Mouse (Mus musculus) kidney, embryonic 16.5 days (tissue): ENCODE data around the gene Qars. TPM values are rescaled to one million over a fixed set of nuclear protein-coding genes. Genes with fewer than 3 reads are reported as not detected.
A peak's percentile ranks its signal among the peaks of the same experiment; 100 is the strongest.

Experiments used
- ATAC-seq: fragments of 200-750 bp; cut with Nextera tagmentation; 2 replicates; pipeline ENCODE4 v1.8.0; 2017; ENCODE audit warnings: moderate TSS enrichment; ENCODE audit not compliant: low FRiP score, low TSS enrichment
- H3K27ac ChIP-seq: fragments of 300-500 bp; sonication (generic); 2 replicates; pipeline ENCODE4 v1.5.1; 2014; ENCODE audit warnings: low read length
- H3K27me3 ChIP-seq: fragments of 300-500 bp; sonication (generic); 2 replicates; pipeline ENCODE4 v1.6.1; 2014; ENCODE audit warnings: low read length, control low read depth, mixed read lengths; ENCODE audit not compliant: insufficient read depth
- H3K36me3 ChIP-seq: fragments of 300-500 bp; sonication (generic); 2 replicates; pipeline ENCODE4 v1.6.1; 2014; ENCODE audit warnings: low read length, control low read depth, mixed read lengths; ENCODE audit not compliant: insufficient read depth
- H3K4me1 ChIP-seq: fragments of 300-500 bp; sonication (generic); 2 replicates; pipeline ENCODE4 v1.6.1; 2014; ENCODE audit warnings: low read length, control low read depth, mixed read lengths; ENCODE audit not compliant: insufficient read depth
- H3K4me2 ChIP-seq: fragments of 300-500 bp; sonication (generic); replicated peaks from 2 replicates; pipeline ENCODE4 v1.6.1; 2014; ENCODE audit warnings: low read depth, low read length
- H3K4me3 ChIP-seq: fragments of 300-500 bp; sonication (generic); 2 replicates; pipeline ENCODE4 v1.5.1; 2014; ENCODE audit warnings: mild to moderate bottlenecking, low read length
- H3K9ac ChIP-seq: fragments of 300-500 bp; sonication (generic); replicated peaks from 2 replicates; pipeline ENCODE4 v1.6.1; 2014; ENCODE audit warnings: low read length
- H3K9me3 ChIP-seq: fragments of 300-500 bp; sonication (generic); 2 replicates; pipeline ENCODE4 v1.6.1; 2016; ENCODE audit warnings: low read length, control low read depth
- WGBS: fragments of 180-500 bp; shearing (Covaris S2); extraction: QIAGEN DNeasy Blood & Tissue Kit; methylation state at CpG from one replicate; pipeline ENCODE4 v1.1.7; 2014; 5-methylcytosine and 5-hydroxymethylcytosine counted together
- polyA plus RNA-seq: library from polyadenylated mRNA; unstranded; fragments of >200 nt; fragmentation: Nextera tagmentation; extraction: Ambion mirVana; gene quantifications from 2 replicates; pipeline ENCODE4 v1.2.1, GENCODE M21; 2015

The Qars gene
- polyA plus RNA-seq, 1 experiment from 2014 or later, result 127 TPM

- Histone ChIP-seq H3K4me1 (no peaks in the 10 kb centered on the region), H3K9me3 (peaks cover 4% of the 10 kb centered on the region; the same call in 1 of the 2 replicates), H3K4me2 (no peak overlapping the region), H3K27ac (no peak overlapping the region), H3K9ac (no peak overlapping the region), H3K27me3 (no peaks in the 10 kb centered on the region), H3K4me3 (no peak overlapping the region), H3K36me3 (peaks cover 22% of the 10 kb centered on the region; the same call in 1 of the 2 replicates)
- ATAC-seq, result no peak
- 43% methylated on average over 4 of the region's 4 CpGs for WGBS
Observed at GRCm38 (mm10) chr9:108469845-108470244, 37.7 kb upstream of the Qars start.

GRCm38 (mm10) chr9:108474528-108474927, 33.0 kb upstream of the Qars start:
- Histone ChIP-seq H3K4me1 (peaks cover 7% of the 10 kb centered on the region), H3K4me3 (no peak overlapping the region), H3K27me3 (no peaks in the 10 kb centered on the region), H3K4me2 (no peak overlapping the region), H3K9ac (no peak overlapping the region), H3K27ac (no peak overlapping the region), H3K36me3 (no peaks in the 10 kb centered on the region), H3K9me3 (no peaks in the 10 kb centered on the region)
- no peak for ATAC-seq
- WGBS, result 62% methylated on average over 1 of the region's 1 CpGs

GRCm38 (mm10) chr9:108478638-108479156, 28.8 kb upstream of the Qars start:
- no peaks in the 10 kb centered on the region for H3K9me3 ChIP-seq
- H3K9ac ChIP-seq, result peak overlapping the region; percentile 69
- peaks cover 19% of the 10 kb centered on the region for H3K4me1 ChIP-seq
- peaks cover 16% of the 10 kb centered on the region; the same call in 1 of the 2 replicates for H3K36me3 ChIP-seq
- ATAC-seq, result peak; percentile 88
- under 1% methylated on average over 20 of the region's 20 CpGs for WGBS
- peak overlapping the region; percentile 50 for H3K4me3 ChIP-seq
- H3K27ac ChIP-seq, result peak overlapping the region; percentile 96
- H3K27me3 ChIP-seq, result no peaks in the 10 kb centered on the region
- H3K4me2 ChIP-seq, result peak overlapping the region; percentile 87

GRCm38 (mm10) chr9:108479241-108479640, 28.3 kb upstream of the Qars start:
- Histone ChIP-seq H3K9ac (peak overlapping the region; percentile 69), H3K27me3 (no peaks in the 10 kb centered on the region), H3K36me3 (peaks cover 21% of the 10 kb centered on the region; the same call in 1 of the 2 replicates), H3K9me3 (no peaks in the 10 kb centered on the region), H3K4me1 (peaks cover 19% of the 10 kb centered on the region), H3K4me3 (peak overlapping the region; percentile 50), H3K27ac (peak overlapping the region; percentile 96), H3K4me2 (peak overlapping the region; percentile 87)
- 0 out of 2 replicates have a peak, but pooled peaks have one; percentile 24 for ATAC-seq
- WGBS, result 34% methylated on average over 11 of the region's 11 CpGs

- H3K4me1 ChIP-seq, result peaks cover 19% of the 10 kb centered on the region
- H3K4me2 ChIP-seq, result peak within 1 kb of the TSS; percentile 87
- peak within 1 kb of the TSS; percentile 96 for H3K27ac ChIP-seq
- peaks cover 25% of the 10 kb centered on the region; the same call in 1 of the 2 replicates for H3K36me3 ChIP-seq
- H3K27me3 ChIP-seq, result no peaks in the 10 kb centered on the region
- H3K9ac ChIP-seq, result peak within 1 kb of the TSS; percentile 81
- ATAC-seq, result peak; percentile 76
- H3K9me3 ChIP-seq, result no peaks in the 10 kb centered on the region
- H3K4me3 ChIP-seq, result peak within 1 kb of the TSS; percentile 68
- 7% methylated on average over 10 of the region's 10 CpGs for WGBS
Observed at GRCm38 (mm10) chr9:108479721-108480351, 27.7 kb upstream of the Qars start, which contains the start of gene Lamb2. Gene Lamb2 (plus strand): TSS chr9:108479736.

- 91% methylated on average over 28 of the region's 28 CpGs for WGBS
- no peak overlapping the region for H3K27ac ChIP-seq
- peaks cover 19% of the 10 kb centered on the region for H3K4me1 ChIP-seq
- ATAC-seq, result no peak
- H3K4me2 ChIP-seq, result peak overlapping the region; percentile 87
- no peaks in the 10 kb centered on the region for H3K9me3 ChIP-seq
- peak overlapping the region; percentile 68 for H3K4me3 ChIP-seq
- no peaks in the 10 kb centered on the region for H3K27me3 ChIP-seq
- H3K9ac ChIP-seq, result peak overlapping the region; percentile 81
- H3K36me3 ChIP-seq, result peaks cover 37% of the 10 kb centered on the region
Observed at GRCm38 (mm10) chr9:108480813-108481519, 26.5 kb upstream of the Qars start.

- Histone ChIP-seq H3K36me3 (peaks cover 44% of the 10 kb centered on the region), H3K4me2 (no peak overlapping the region), H3K27me3 (no peaks in the 10 kb centered on the region), H3K9ac (0 out of 2 replicates have a peak overlapping the region, but pooled peaks have one; percentile 8), H3K27ac (no peak overlapping the region), H3K9me3 (no peaks in the 10 kb centered on the region), H3K4me1 (peaks cover 19% of the 10 kb centered on the region), H3K4me3 (no peak overlapping the region)
- 91% methylated on average over 19 of the region's 19 CpGs for WGBS
- ATAC-seq, result no peak
Observed at GRCm38 (mm10) chr9:108481520-108482210, 25.8 kb upstream of the Qars start.

- no peak overlapping the region for H3K4me2 ChIP-seq
- H3K4me1 ChIP-seq, result peaks cover 19% of the 10 kb centered on the region
- no peaks in the 10 kb centered on the region for H3K27me3 ChIP-seq
- ATAC-seq, result no peak
- no peaks in the 10 kb centered on the region for H3K9me3 ChIP-seq
- 86% methylated on average over 18 of the region's 18 CpGs for WGBS
- H3K27ac ChIP-seq, result no peak overlapping the region
- no peak overlapping the region for H3K4me3 ChIP-seq
- H3K36me3 ChIP-seq, result peaks cover 59% of the 10 kb centered on the region
- H3K9ac ChIP-seq, result no peak overlapping the region
Observed at GRCm38 (mm10) chr9:108483051-108483790, 24.3 kb upstream of the Qars start.

- 92% methylated on average over 15 of the region's 15 CpGs for WGBS
- no peak overlapping the region for H3K4me3 ChIP-seq
- no peaks in the 10 kb centered on the region for H3K27me3 ChIP-seq
- no peaks in the 10 kb centered on the region for H3K9me3 ChIP-seq
- no peak overlapping the region for H3K27ac ChIP-seq
- peaks cover 67% of the 10 kb centered on the region for H3K36me3 ChIP-seq
- no peak for ATAC-seq
- peaks cover 18% of the 10 kb centered on the region for H3K4me1 ChIP-seq
- H3K4me2 ChIP-seq, result no peak overlapping the region
- no peak overlapping the region for H3K9ac ChIP-seq
Observed at GRCm38 (mm10) chr9:108484021-108484420, 23.5 kb upstream of the Qars start.
